In genomic region chr7:29244732-29245416, GRCm38 (mm10) we compare ENCODE assay signal across 9 mouse cellular contexts. TPM values are rescaled to one million over a fixed set of nuclear protein-coding genes. Genes with fewer than 3 reads are reported as not detected.
DNase-seq lines count a peak whose midpoint lies in the region; TF ChIP-seq lines count a peak whose summit lies in the region.
"Had no signal": no experiment of that assay in that cellular context is flagged by ENCODE, and none has a peak within 500 bp of the region (broad histone marks: within the 10 kb centered on the region; RNA-seq: fewer than 3 reads in every experiment).

No protein-coding gene starts in this region.

- H3K4me3 ChIP-seq in kidney, adult 2 months (ENCODE audit: insufficient read depth, low read depth, low read length) = no peak overlapping the region
- H3K4me3 ChIP-seq: neural tube, embryonic 13.5 days had no signal

- DNase-seq in kidney, adult 2 months = peak; percentile 31
- DNase-seq in kidney, adult 9 months = no peak
- DNase-seq in B cell, adult 2 months = peak; percentile 65 to 70
- DNase-seq in ES-CJ7 (ENCODE audit: low read depth, low spot score) = peak; percentile 71
- DNase-seq in lung, postnatal 14 days = peak; percentile 41
- no peak for DNase-seq in adipocyte (ENCODE audit: low spot score)
- no peak for DNase-seq in cerebellum, adult 11-12 months
- no peak for DNase-seq in heart, adult 11 months

- peaks cover 19% of the 10 kb centered on the region; the same call in 1 of the 2 replicates for H3K4me1 ChIP-seq in kidney, adult 2 months (ENCODE audit: control insufficient read depth, insufficient read depth, low read length)

- H3K27ac ChIP-seq in kidney, adult 2 months (ENCODE audit: insufficient read depth, low read depth, low read length) = no peak overlapping the region
- H3K27ac ChIP-seq: neural tube, embryonic 13.5 days had no signal

- 85% methylated on average over 7 of the region's 7 CpGs for WGBS in kidney, adult 2 months

- no peaks in the 10 kb centered on the region for H3K27me3 ChIP-seq in kidney, adult 2 months (replicated peaks; ENCODE audit: control insufficient read depth, insufficient read depth, low read length)

- no peaks in the 10 kb centered on the region for H3K36me3 ChIP-seq in kidney, adult 2 months (ENCODE audit: control insufficient read depth, insufficient read depth, low read length)

- TF ChIP-seq POLR2A in kidney, adult 2 months (IDR thresholded peaks at IDR 0.05; ENCODE audit: low read depth, low read length) = no peak

- TF ChIP-seq CTCF in kidney, adult 2 months (conservative IDR thresholded peaks at IDR 0.05; ENCODE audit: insufficient read depth, insufficient read length, low read depth, low read length) = peak; percentile 76

RNA-seq across cellular contexts. Expression of gene 2200002D01Rik, which starts 3.4 kb away (rescaled TPM):
- 4.6 and 7.2 TPM in 2 replicates for polyA plus RNA-seq in kidney, adult 2 months (2012; rRNA removed)

RNA-seq across cellular contexts. Expression of gene Yif1b, which starts 6.7 kb away (rescaled TPM):
- polyA plus RNA-seq in kidney, adult 2 months (2012; rRNA removed) = 179 and 207 TPM in 2 replicates

RNA-seq across cellular contexts. Expression of gene Kcnk6, which starts 12.6 kb away (rescaled TPM):
- polyA plus RNA-seq in kidney, adult 2 months (2012; rRNA removed) = 4.4 and 5.6 TPM in 2 replicates

RNA-seq across cellular contexts. Expression of gene Catsperg1, which starts 31.0 kb away (rescaled TPM):
- polyA plus RNA-seq in kidney, adult 2 months (2012; rRNA removed) = 0.86 and 1.1 TPM in 2 replicates

RNA-seq across cellular contexts. Expression of gene Spint2, which starts 36.8 kb away (rescaled TPM):
- 421 and 474 TPM in 2 replicates for polyA plus RNA-seq in kidney, adult 2 months (2012; rRNA removed)

Comparison
In these comparisons a context has a peak if more than half of its experiments do, and no peak if none do; other contexts are left out.
1. DNase-seq: peak in kidney, adult 2 months (single experiment), B cell, adult 2 months (2 of 2), ES-CJ7 (single experiment) and lung, postnatal 14 days (single experiment); none in kidney, adult 9 months (single experiment), adipocyte (single experiment), cerebellum, adult 11-12 months (single experiment) and heart, adult 11 months (single experiment).